Mouse (Mus musculus) midbrain, embryonic 11.5 days (tissue): ENCODE measurements at regions not wholly inside any gene's neighbourhood (a gene's known extent, or its start where the extent isn't known, plus 50 kb on each side); places are given as distances from the start of the nearest gene placed in this dataset.

Source experiments
- ATAC-seq: fragments of 200-750 bp; cut with Nextera tagmentation; 2 replicates; pipeline ENCODE4 v1.8.0; 2017; ENCODE audit warnings: moderate TSS enrichment, moderate library complexity; ENCODE audit not compliant: low FRiP score
- DNase-seq: peaks from one replicate; pipeline ENCODE4 v3.0.0; 2015; ENCODE audit warnings: low spot score; ENCODE audit errors: missing footprints
- H3K27ac ChIP-seq: fragments of 300-500 bp; sonication (generic); 2 replicates; pipeline ENCODE4 v1.5.1; 2014; ENCODE audit warnings: low read depth, low read length
- H3K27me3 ChIP-seq: fragments of 300-500 bp; sonication (generic); 2 replicates; pipeline ENCODE4 v1.6.1; 2014; ENCODE audit warnings: mild to moderate bottlenecking, low read length, moderate library complexity, mixed read lengths; ENCODE audit not compliant: control insufficient read depth, insufficient read depth
- H3K36me3 ChIP-seq: fragments of 300-500 bp; sonication (generic); 2 replicates; pipeline ENCODE4 v1.6.1; 2014; ENCODE audit warnings: mild to moderate bottlenecking, low read length, moderate library complexity, mixed read lengths; ENCODE audit not compliant: control insufficient read depth, insufficient read depth
- H3K4me1 ChIP-seq: fragments of 300-500 bp; sonication (generic); 2 replicates; pipeline ENCODE4 v1.6.1; 2014; ENCODE audit warnings: low read length; ENCODE audit not compliant: control insufficient read depth, insufficient read depth
- H3K4me2 ChIP-seq: fragments of 300-500 bp; sonication (generic); 2 replicates; pipeline ENCODE4 v1.6.1; 2014; ENCODE audit warnings: mild to moderate bottlenecking, moderate library complexity
- H3K4me3 ChIP-seq: fragments of 300-500 bp; sonication (generic); 2 replicates; pipeline ENCODE4 v1.5.1; 2014; ENCODE audit warnings: low read depth, low read length
- H3K9ac ChIP-seq: fragments of 300-500 bp; sonication (generic); 2 replicates; pipeline ENCODE4 v1.6.1; 2014; ENCODE audit warnings: low read length
- H3K9me3 ChIP-seq: fragments of 300-500 bp; sonication (generic); 2 replicates; pipeline ENCODE4 v1.6.1; 2016; ENCODE audit warnings: low read length; ENCODE audit not compliant: control insufficient read depth
- WGBS: fragments of 180-500 bp; shearing (Covaris S2); extraction: QIAGEN DNeasy Blood & Tissue Kit; methylation state at CpG from one replicate; pipeline ENCODE4 v1.1.7; 2014; 5-methylcytosine and 5-hydroxymethylcytosine counted together

GRCm38 (mm10) chr16:29816681-29817369 is 237.7 kb downstream of the Opa1 start:
- no peaks in the 10 kb centered on the region for H3K36me3 ChIP-seq
- peaks cover 7% of the 10 kb centered on the region for H3K4me1 ChIP-seq
- no peak overlapping the region for H3K27ac ChIP-seq
- no peak overlapping the region for H3K4me3 ChIP-seq
- DNase-seq = no peak
- no peak overlapping the region for H3K9ac ChIP-seq
- H3K9me3 ChIP-seq = no peaks in the 10 kb centered on the region
- WGBS = 77% methylated on average over 10 of the region's 10 CpGs
- peaks cover 35% of the 10 kb centered on the region for H3K27me3 ChIP-seq
- no peak for ATAC-seq
- no peak overlapping the region for H3K4me2 ChIP-seq

GRCm38 (mm10) chr16:29818807-29819440 is 239.8 kb downstream of the Opa1 start:
- no peak overlapping the region for H3K27ac ChIP-seq
- DNase-seq (no peak), ATAC-seq (no peak)
- 66% methylated on average over 7 of the region's 7 CpGs for WGBS
- no peaks in the 10 kb centered on the region for H3K9me3 ChIP-seq
- H3K4me2 ChIP-seq = no peak overlapping the region
- no peaks in the 10 kb centered on the region for H3K4me1 ChIP-seq
- no peak overlapping the region for H3K4me3 ChIP-seq
- H3K36me3 ChIP-seq = no peaks in the 10 kb centered on the region
- peaks cover 23% of the 10 kb centered on the region for H3K27me3 ChIP-seq
- H3K9ac ChIP-seq = no peak overlapping the region

GRCm38 (mm10) chr16:29820704-29821103 is 241.6 kb downstream of the Opa1 start:
- 76% methylated on average over 8 of the region's 9 CpGs for WGBS
- no peak for ATAC-seq
- DNase-seq = no peak
- no peak overlapping the region for H3K4me3 ChIP-seq
- peaks cover 10% of the 10 kb centered on the region for H3K27me3 ChIP-seq
- H3K9me3 ChIP-seq = no peaks in the 10 kb centered on the region
- H3K27ac ChIP-seq = no peak overlapping the region
- no peak overlapping the region for H3K9ac ChIP-seq
- no peak overlapping the region for H3K4me2 ChIP-seq
- H3K36me3 ChIP-seq = no peaks in the 10 kb centered on the region
- H3K4me1 ChIP-seq = no peaks in the 10 kb centered on the region

GRCm38 (mm10) chr16:29822110-29822509 is 242.1 kb upstream of the Hes1 start:
- H3K27me3 ChIP-seq = peaks cover 2% of the 10 kb centered on the region; the same call in 1 of the 2 replicates
- 89% methylated on average over 7 of the region's 7 CpGs for WGBS
- no peaks in the 10 kb centered on the region for H3K36me3 ChIP-seq
- ATAC-seq (no peak), DNase-seq (no peak)
- no peaks in the 10 kb centered on the region for H3K9me3 ChIP-seq
- no peak overlapping the region for H3K4me2 ChIP-seq
- no peak overlapping the region for H3K9ac ChIP-seq
- H3K27ac ChIP-seq = no peak overlapping the region
- no peaks in the 10 kb centered on the region for H3K4me1 ChIP-seq
- no peak overlapping the region for H3K4me3 ChIP-seq

- no peaks in the 10 kb centered on the region for H3K4me1 ChIP-seq
- H3K9ac ChIP-seq = no peak overlapping the region
- H3K4me3 ChIP-seq = no peak overlapping the region
- WGBS = 73% methylated on average over 8 of the region's 8 CpGs
- ATAC-seq = no peak
- H3K27me3 ChIP-seq = peaks cover 2% of the 10 kb centered on the region; the same call in 1 of the 2 replicates
- no peak for DNase-seq
- H3K9me3 ChIP-seq = peaks cover 2% of the 10 kb centered on the region; the same call in 1 of the 2 replicates
- no peak overlapping the region for H3K27ac ChIP-seq
- no peaks in the 10 kb centered on the region for H3K36me3 ChIP-seq
- no peak overlapping the region for H3K4me2 ChIP-seq
Measured at GRCm38 (mm10) chr16:29822843-29823401, 241.3 kb upstream of the Hes1 start.

GRCm38 (mm10) chr16:29826927-29827326 is 237.3 kb upstream of the Hes1 start:
- DNase-seq = no peak
- Histone ChIP-seq H3K4me3 (no peak overlapping the region), H3K9me3 (peaks cover 3% of the 10 kb centered on the region; the same call in 1 of the 2 replicates), H3K9ac (no peak overlapping the region), H3K27ac (no peak overlapping the region), H3K27me3 (no peaks in the 10 kb centered on the region; the same call in 1 of the 2 replicates), H3K36me3 (no peaks in the 10 kb centered on the region), H3K4me2 (no peak overlapping the region), H3K4me1 (no peaks in the 10 kb centered on the region)
- 79% methylated on average over 5 of the region's 5 CpGs for WGBS
- ATAC-seq = no peak

- no peak overlapping the region for H3K4me3 ChIP-seq
- DNase-seq (no peak), ATAC-seq (no peak)
- no peaks in the 10 kb centered on the region for H3K36me3 ChIP-seq
- H3K9ac ChIP-seq = no peak overlapping the region
- no peaks in the 10 kb centered on the region; the same call in 1 of the 2 replicates for H3K27me3 ChIP-seq
- no peak overlapping the region for H3K27ac ChIP-seq
- H3K4me2 ChIP-seq = no peak overlapping the region
- 91% methylated on average over 1 of the region's 1 CpGs for WGBS
- peaks cover 3% of the 10 kb centered on the region; the same call in 1 of the 2 replicates for H3K9me3 ChIP-seq
- no peaks in the 10 kb centered on the region for H3K4me1 ChIP-seq
Measured at GRCm38 (mm10) chr16:29827776-29828175, 236.4 kb upstream of the Hes1 start.

- ATAC-seq = no peak
- Histone ChIP-seq H3K4me2 (no peak overlapping the region), H3K27me3 (peaks cover 4% of the 10 kb centered on the region; the same call in 1 of the 2 replicates), H3K9ac (no peak overlapping the region), H3K27ac (no peak overlapping the region), H3K36me3 (no peaks in the 10 kb centered on the region), H3K4me1 (peaks cover 5% of the 10 kb centered on the region; the same call in 1 of the 2 replicates), H3K4me3 (no peak overlapping the region), H3K9me3 (peaks cover 3% of the 10 kb centered on the region; the same call in 1 of the 2 replicates)
- 89% methylated on average over 9 of the region's 9 CpGs for whole genome bisulfite sequencing
- DNase-seq = no peak
Measured at GRCm38 (mm10) chr16:29829457-29829856, 234.7 kb upstream of the Hes1 start.

- peaks cover 5% of the 10 kb centered on the region; the same call in 1 of the 2 replicates for H3K4me1 ChIP-seq
- H3K4me2 ChIP-seq = no peak overlapping the region
- no peak overlapping the region for H3K9ac ChIP-seq
- DNase-seq (no peak), ATAC-seq (no peak)
- H3K4me3 ChIP-seq = no peak overlapping the region
- H3K27ac ChIP-seq = no peak overlapping the region
- no peaks in the 10 kb centered on the region for H3K36me3 ChIP-seq
- peaks cover 3% of the 10 kb centered on the region; the same call in 1 of the 2 replicates for H3K9me3 ChIP-seq
- H3K27me3 ChIP-seq = peaks cover 7% of the 10 kb centered on the region; the same call in 1 of the 2 replicates
Measured at GRCm38 (mm10) chr16:29830101-29830500, 234.1 kb upstream of the Hes1 start.
